Mouse (Mus musculus) v-Abl transformed pro-B cells (cell line): Measurements from ENCODE around the gene Gm20547.

ENCODE experiments used
- in situ Hi-C, 2 experiments: fragments of 400-800 bp; cut with MboI; formaldehyde crosslinking; loops; one replicate each; pipeline ENCODE4 v1.15.1; 2025; ENCODE audit not compliant: unreplicated experiment in 2 of 2

Gene Gm20547

DNA sequence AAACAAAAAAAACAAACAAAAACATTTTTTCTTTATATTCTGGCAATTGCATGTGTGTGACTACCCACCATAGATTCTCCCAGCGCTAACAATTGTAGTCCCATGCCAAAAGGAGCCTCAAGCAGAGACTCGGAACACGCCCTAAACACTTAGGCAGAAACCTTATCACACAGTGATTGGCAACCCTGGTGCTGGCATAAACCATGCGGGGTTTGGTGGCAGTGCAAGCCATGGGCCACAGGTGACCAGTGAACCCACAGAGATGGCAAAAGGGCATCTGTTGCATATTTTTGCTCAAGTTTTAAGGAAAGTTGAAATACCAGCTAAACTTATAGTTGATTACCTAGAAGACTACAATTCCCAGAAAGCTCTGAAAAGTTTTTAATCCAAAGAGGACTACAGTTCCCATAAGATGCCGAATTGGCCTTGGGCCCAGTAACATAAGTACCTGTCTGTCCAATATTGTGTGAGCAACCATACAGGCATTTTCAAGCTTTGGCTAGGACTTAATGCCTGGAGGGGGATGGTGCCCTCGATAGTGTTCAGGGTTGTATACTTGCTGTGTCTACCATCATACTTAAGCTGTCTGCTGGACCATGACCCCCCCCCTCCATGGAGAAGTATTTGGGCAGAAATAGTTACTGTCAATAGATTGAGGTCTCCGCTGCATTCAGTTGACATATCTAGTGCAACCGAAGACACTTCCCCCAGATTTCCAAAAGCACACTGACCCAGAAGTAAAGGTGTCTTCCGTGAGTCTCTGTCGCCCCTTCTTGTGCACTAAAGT is 15.7 kb upstream of the Gm20547 start:
- in situ Hi-C loops, result no loop called here

GRCm38 (mm10) chr17:34896366-34896765 is 14.5 kb upstream of the Gm20547 start:
- in situ Hi-C loops, result no loop called here

DNA sequence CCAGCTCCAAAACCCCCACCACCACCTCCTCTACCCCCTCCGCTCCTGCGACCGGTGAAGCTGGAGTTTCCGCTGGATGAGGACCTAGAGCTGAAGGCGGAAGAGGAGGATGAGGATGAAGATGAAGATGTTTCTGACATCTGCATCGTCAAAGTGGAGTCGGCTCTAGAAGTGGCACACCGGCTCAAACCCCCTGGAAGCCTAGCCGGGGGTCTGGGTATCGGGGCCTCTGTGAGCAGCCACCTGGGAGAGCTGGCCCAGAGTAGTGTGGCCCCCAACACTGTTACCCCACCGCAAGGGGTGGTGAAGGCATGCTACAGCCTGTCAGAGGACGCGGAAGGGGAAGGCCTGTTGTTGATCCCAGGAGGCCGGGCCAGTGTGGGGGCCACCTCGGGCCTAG is 13.9 kb upstream of the Gm20547 start:
- in situ Hi-C loops, result no loop called here

DNA sequence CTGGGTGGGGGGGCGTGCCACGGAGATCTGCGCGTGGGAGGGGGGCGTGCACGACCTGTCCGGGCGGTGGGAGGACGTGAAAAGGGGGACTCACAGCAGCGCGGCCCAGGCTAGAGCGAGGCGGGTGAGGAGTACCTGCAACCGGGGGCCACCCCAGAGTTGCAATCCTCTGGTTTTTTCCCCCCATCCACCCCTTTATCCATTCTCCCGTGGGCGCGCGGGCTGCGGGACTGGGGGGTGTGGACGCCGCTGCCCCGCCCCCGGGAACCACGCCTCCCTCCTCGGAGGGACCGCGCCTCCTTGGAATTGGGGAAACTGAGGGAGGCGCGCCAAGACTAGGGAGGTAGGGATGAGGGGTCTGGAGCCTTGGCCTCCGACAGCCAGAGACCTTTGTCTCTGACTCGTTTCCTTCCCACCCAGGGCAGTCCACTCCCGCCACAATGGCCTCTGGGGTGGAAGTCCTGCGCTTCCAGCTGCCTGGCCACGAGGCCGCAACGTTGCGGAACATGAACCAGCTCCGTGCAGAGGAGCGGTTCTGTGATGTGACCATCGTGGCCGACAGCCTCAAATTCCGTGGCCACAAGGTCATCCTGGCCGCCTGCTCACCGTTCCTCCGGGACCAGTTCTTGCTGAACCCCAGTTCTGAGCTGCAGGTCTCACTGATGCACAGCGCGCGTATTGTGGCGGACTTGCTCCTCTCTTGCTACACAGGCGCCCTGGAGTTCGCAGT is 13.1 kb upstream of the Gm20547 start:
- in situ Hi-C loops, result no loop called here

DNA sequence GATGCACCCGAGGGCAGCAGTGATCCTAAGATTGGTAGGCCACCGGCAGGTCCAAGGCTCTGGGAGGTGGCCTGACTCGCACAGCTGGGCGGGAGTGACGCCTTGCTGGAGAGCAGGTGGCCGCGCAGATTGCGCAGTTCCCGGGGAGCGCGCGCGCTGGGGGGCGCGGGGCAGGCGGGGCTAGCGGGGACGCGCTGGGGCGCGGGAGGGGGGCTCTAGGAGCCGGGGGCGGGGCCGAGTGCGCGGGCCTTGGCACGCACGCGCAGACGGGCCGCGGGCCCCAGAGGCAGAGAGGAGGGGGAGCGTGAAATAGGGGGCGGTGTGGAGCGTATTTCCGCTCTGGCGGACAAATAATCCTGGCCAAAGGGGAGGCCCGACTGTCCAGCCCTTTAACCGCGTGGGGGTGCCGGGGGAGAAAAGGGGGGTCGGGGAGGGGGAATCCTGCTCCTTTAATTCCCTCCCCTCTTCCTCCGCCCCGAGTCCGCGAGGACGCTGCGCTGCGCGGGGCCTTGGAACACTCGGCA is 12.3 kb upstream of the Gm20547 start:
- in situ Hi-C loops, result no loop called here

DNA sequence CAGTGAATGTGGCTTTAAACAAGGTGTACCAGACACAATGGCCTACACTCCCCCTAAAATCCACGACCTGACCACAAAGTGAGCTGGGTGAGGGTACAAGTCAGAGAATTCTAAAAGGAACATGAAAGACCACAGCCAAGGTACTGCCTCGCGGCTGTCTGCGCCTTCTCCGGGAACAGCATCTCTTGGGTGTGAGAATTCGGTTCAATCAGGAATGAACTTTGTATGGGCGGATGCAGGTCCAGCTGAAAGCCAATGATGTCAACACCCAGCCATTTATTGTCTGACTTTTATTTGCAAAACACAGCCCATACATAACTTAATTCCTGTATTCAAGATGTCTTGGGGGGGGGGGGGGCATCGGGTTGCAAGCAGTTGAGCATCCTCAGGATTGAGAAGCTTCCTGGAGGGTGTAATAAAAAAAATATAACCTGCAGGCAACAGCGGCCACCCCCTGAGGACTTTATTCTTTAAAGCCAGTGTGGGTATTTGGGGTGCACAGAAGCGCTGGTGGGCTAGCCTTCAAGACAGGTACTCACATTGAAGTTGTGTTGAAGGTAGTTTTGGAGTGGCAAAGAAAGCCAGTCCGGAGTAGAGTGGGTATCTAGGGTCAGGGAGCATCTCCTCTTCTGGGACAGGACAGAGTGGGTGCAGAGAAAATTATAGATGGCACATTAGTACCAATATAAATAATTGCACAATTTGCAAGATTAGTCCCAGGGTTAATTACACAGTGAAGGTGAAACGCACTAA is 11.4 kb upstream of the Gm20547 start:
- in situ Hi-C loops, result no loop called here

DNA sequence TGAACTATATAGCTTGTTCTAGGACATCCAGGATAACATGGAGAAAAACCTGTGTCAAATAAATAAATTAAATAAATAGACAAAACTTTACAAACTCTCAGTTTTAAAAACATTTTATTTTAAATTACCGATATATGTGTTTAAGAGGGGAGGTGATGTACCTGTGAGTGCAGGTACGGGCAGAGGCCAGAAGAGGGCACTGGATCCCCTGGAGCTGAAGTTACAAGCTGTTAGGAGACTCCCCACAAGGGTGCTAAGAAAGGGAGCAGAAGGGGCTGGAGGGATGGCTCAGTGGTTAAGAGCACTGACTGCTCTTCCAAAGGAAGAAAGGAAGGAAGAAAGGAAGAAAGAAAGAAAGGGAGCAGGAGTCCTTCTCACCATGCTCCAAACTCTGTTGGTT is 9.5 kb upstream of the Gm20547 start:
- in situ Hi-C loops, result no loop called here

GRCm38 (mm10) chr17:34890074-34890743 is 8.4 kb upstream of the Gm20547 start:
- in situ Hi-C loops, result no loop called here

GRCm38 (mm10) chr17:34887942-34888341 is 6.1 kb upstream of the Gm20547 start:
- in situ Hi-C loops, result no loop called here

- in situ Hi-C loops, result no loop called here
These were observed 3.8 kb upstream of the Gm20547 start for GRCm38 (mm10) chr17:34885615-34886014.

DNA sequence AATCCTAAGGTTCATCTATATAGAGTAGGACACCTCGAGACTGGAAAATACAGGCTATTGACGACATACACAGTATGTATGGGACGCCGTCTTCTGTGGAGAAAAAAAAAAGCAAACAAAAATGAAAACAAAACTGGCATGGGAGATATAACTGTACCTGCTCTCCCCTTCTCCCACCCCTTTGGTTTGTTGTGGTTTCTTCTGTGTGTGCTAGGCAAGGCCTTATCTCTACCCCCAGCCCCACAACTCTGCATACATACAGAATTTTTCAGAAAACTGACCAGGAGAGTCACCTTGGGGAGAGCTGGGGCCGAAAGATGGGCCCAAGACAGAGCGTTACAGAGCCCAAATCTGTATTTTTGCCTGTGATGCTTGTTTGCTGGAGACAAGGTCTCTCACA is 2.9 kb upstream of the Gm20547 start:
- in situ Hi-C loops, result no loop called here

- in situ Hi-C loops, result no loop called here
These were observed 1.5 kb upstream of the Gm20547 start for GRCm38 (mm10) chr17:34883332-34883731.

DNA sequence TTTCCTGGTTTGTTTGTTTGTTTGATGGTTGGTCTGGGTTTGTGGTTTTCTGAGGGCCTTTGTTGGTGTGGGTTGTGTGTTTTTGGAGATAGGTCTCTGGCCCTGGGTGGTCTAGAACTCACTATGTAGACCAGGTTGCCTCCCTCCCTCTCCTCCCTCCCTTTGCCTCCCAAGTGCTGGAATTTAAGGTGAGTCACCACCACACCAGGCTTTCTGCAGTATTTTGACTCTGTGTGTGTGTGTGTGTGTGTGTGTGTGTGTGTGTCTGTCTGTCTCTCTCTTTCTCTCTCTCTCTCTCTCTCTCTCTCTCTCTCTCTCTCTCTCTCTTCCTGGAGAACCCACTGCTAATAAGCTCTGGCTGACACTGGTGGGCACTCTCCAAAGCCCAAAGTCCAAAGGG is 676 bp downstream of the Gm20547 start:
- in situ Hi-C loops, result no loop called here

- in situ Hi-C loops, result no loop called here
These were observed 2.4 kb downstream of the Gm20547 start, which contains the start of gene Zbtb12 for GRCm38 (mm10) chr17:34879336-34879879. Gene Zbtb12 (plus strand): TSS chr17:34879483.

DNA sequence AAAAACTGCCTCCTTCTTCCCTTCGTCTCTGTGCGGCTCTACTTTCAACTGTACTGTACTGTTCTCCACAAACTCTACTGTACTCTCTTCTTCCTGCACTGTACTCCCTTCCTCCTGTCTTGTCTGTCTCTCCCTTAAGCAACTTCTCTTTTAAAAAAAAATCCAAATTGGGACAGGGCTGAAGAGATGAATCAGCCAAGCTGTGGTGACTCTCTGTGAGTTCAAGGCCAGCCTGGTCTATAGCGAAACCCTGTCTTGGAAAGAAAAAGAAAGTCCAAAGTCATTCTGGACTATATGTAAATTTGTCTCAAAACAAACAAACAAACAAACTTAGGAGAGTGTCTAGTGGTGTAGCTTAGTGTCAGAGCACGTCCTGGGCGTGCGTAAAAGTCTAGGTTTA is 7.5 kb downstream of the Gm20547 start:
- in situ Hi-C loops, result loop anchor here in 1 of 2 experiments (25.0 kb wide), 1 partner anchor 213 kb away; the partner anchor contains the start of genes Abhd16a, Ly6g6d, Ly6g6e and Ly6g6f

DNA sequence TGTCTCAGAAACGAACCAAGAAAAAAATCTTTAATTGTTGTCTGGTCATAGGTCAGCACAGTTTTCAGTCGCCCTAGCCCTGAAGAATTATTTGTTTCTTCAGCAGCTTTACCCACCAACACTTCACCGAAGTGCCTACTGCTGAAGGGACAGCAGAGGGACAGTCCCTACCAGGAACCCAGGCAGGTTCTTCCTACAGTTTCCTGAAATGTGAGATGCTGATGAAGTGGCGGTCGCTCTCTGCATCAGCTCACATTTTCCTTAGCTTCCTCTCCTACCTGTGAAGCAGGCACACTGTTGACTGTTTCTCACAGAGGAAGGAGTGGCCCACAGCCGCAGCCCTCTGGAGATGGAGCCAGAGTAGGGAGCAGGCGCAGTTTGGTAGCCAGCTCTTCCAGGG is 15.9 kb downstream of the Gm20547 start:
- in situ Hi-C loops, result loop anchor here in 1 of 2 experiments (25.0 kb wide), 1 partner anchor 221 kb away; the partner anchor contains the start of genes Abhd16a, Ly6g6d, Ly6g6e and Ly6g6f

DNA sequence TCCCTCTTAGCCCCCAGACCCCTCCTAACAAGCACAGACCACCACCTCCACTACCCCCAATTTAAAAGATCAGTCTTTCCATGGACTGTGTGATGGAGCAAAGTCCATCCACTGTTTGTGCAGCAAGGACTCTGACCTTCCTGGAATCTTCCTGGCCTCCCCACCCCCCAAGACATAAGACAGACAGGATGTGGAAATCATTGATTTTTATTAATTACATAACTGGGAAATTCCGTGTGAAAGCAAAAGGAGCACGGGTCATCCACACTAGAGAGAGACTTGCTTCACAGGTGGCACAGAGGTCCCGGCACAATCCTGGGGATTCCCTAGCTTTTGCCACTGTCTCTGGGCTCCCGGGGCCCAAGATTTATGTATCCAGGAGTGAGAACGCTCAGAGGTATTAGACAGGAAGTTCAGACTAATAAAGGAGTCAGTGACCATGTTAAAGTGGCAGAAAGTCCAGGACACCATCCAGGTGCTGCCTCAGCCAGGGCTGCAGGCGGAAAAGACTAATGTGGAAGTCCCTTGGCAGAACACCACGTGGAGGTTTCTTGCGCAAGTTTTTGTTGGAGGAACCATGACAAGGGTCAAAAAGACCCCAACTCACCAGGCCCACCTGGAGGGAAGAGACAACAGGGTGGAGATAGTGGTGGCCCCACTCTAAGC is 19.3 kb downstream of the Gm20547 start, which contains the start of gene Cfb:
TSS of gene Cfb (minus strand) at position 103 of the 666 bp plus-strand sequence.
- in situ Hi-C loops, result loop anchor here in 1 of 2 experiments (25.0 kb wide), 1 partner anchor 225 kb away; the partner anchor contains the start of genes Abhd16a, Ly6g6d, Ly6g6e and Ly6g6f

DNA sequence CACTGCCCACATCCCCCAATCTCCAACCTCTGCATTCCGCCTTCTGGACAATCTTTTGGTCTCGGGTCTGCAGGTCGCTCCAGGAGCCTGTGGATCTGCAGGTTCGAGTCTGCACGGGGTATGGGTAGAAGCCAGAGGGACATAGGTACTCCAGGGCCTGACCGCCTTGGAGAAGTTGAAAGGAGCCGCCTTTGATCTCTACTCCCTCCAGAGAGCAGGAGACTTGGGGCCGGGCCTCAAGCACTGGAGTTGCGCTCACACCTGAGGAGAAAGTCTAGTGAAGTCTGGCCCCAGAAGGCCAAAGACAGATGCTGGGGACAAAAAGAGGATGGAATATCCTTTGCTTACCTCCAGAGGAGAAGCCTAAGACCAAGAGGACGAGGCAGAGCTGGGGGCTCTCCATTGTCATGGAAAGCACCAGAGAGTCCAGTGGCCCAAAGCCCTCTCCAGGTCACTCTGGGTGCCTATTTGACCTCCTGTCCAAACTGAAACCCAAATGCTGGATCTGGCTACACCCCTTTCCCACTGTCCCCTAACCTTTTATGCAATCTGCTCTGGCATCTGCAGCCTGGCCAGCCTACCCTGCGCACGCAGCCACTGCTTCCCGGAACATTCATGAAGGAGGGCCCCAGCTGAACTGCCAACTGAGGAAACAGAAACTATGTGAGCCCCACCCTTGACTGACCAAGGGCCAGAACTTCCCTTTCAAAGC is 20.0 kb downstream of the Gm20547 start:
- in situ Hi-C loops, result loop anchor here in 1 of 2 experiments (25.0 kb wide), 1 partner anchor 225 kb away; the partner anchor contains the start of genes Abhd16a, Ly6g6d, Ly6g6e and Ly6g6f
